20 mouse cellular contexts compared by ENCODE assay signal in the genomic region with DNA sequence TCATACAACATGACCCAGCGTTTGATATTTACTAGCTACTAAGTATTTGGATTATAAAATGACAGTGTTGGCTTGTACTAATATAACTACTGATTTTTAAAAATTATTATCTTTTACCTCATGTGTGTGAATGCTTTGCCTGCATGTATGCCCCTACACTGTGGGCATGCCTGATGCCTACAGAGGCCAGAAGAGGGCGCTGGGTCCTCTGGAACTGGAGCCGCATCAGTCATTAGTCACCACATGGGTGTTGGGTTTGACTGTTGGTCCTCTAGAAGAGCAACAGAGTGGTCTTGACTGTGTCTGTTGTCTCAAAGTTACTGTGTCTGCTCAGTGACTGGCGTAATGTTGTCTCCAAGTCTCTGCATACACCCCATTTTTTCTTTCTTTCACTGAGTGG. TPM values are rescaled to one million over a fixed set of nuclear protein-coding genes. Genes with fewer than 3 reads are reported as not detected.
DNase-seq lines count a peak whose midpoint lies in the region; ATAC-seq and TF ChIP-seq lines count a peak whose summit lies in the region.
"Had no signal": no experiment of that assay in that cellular context is flagged by ENCODE, and none has a peak within 500 bp of the region (broad histone marks: within the 10 kb centered on the region; RNA-seq: fewer than 3 reads in every experiment).

No protein-coding gene starts in this region.

- DNase-seq in hindbrain, postnatal 0 days (ENCODE audit: low spot score), result no peak
- no peak for DNase-seq in midbrain, postnatal 0 days (ENCODE audit: low spot score)
- DNase-seq in frontal cortex, postnatal 25 days (ENCODE audit: low spot score in 2 of 2), result no peak
- DNase-seq: cerebellum, adult 11 months; gastrocnemius, postnatal 10 days; heart, adult 18-20 months; lung, adult 18-20 months; lung, postnatal 36 days had no signal

- no peak overlapping the region for H3K27ac ChIP-seq in hindbrain, postnatal 0 days
- H3K27ac ChIP-seq in hindbrain, embryonic 12.5 days, result no peak overlapping the region
- no peak overlapping the region for H3K27ac ChIP-seq in midbrain, postnatal 0 days (ENCODE audit: low read depth, low read length)
- H3K27ac ChIP-seq in midbrain, embryonic 16.5 days (ENCODE audit: low read length), result no peak overlapping the region
- no peak overlapping the region for H3K27ac ChIP-seq in ES-Bruce4 (ENCODE audit: insufficient read depth, low read length)
- no peak overlapping the region for H3K27ac ChIP-seq in cortical plate, adult 2 months (ENCODE audit: insufficient read depth, low read length)
- H3K27ac ChIP-seq: embryonic facial prominence, embryonic 13.5 days; heart, embryonic 15.5 days; limb, embryonic 13.5 days; midbrain, embryonic 10.5 days had no signal

- no peak for ATAC-seq in hindbrain, postnatal 0 days
- no peak for ATAC-seq in hindbrain, embryonic 12.5 days (ENCODE audit: low FRiP score)
- no peak for ATAC-seq in midbrain, postnatal 0 days (ENCODE audit: low FRiP score)
- ATAC-seq in midbrain, embryonic 16.5 days, result no peak
- ATAC-seq: Patski had no signal

- H3K4me3 ChIP-seq in hindbrain, postnatal 0 days (ENCODE audit: low read length), result no peak overlapping the region
- H3K4me3 ChIP-seq in hindbrain, embryonic 12.5 days, result no peak overlapping the region
- no peak overlapping the region for H3K4me3 ChIP-seq in midbrain, postnatal 0 days (ENCODE audit: low read depth, low read length)
- H3K4me3 ChIP-seq in midbrain, embryonic 16.5 days (ENCODE audit: low read depth, low read length), result no peak overlapping the region
- no peak overlapping the region for H3K4me3 ChIP-seq in ES-Bruce4 (ENCODE audit: low read depth, low read length)
- no peak overlapping the region for H3K4me3 ChIP-seq in cortical plate, adult 2 months (ENCODE audit: insufficient read depth, low read length)
- H3K4me3 ChIP-seq: embryonic facial prominence, embryonic 13.5 days; heart, embryonic 15.5 days; limb, embryonic 13.5 days; midbrain, embryonic 10.5 days had no signal

- TF ChIP-seq POLR2A in ES-Bruce4 (IDR thresholded peaks at IDR 0.05; ENCODE audit: insufficient read depth, low read length), result no peak
- TF ChIP-seq POLR2A in cortical plate, adult 2 months (IDR thresholded peaks at IDR 0.05; ENCODE audit: extremely low read depth, insufficient read depth, low read length), result no peak

- no peaks in the 10 kb centered on the region for H3K9me3 ChIP-seq in hindbrain, postnatal 0 days (ENCODE audit: low read length)
- no peaks in the 10 kb centered on the region for H3K9me3 ChIP-seq in hindbrain, embryonic 12.5 days (replicated peaks)
- H3K9me3 ChIP-seq in midbrain, postnatal 0 days (ENCODE audit: low read length), result no peaks in the 10 kb centered on the region
- no peaks in the 10 kb centered on the region for H3K9me3 ChIP-seq in midbrain, embryonic 16.5 days (replicated peaks; ENCODE audit: control insufficient read depth, low read length, poor library complexity, severe bottlenecking)
- H3K9me3 ChIP-seq in ES-Bruce4 (replicated peaks; ENCODE audit: control insufficient read depth, insufficient read depth, low read length, poor library complexity, severe bottlenecking), result no peaks in the 10 kb centered on the region
- H3K9me3 ChIP-seq: embryonic facial prominence, embryonic 13.5 days; heart, embryonic 15.5 days; limb, embryonic 13.5 days; midbrain, embryonic 10.5 days had no signal

- no peak overlapping the region for H3K9ac ChIP-seq in hindbrain, postnatal 0 days (replicated peaks; ENCODE audit: low read length)
- no peak overlapping the region for H3K9ac ChIP-seq in hindbrain, embryonic 12.5 days
- no peak overlapping the region for H3K9ac ChIP-seq in midbrain, postnatal 0 days (replicated peaks; ENCODE audit: low read length, poor library complexity, severe bottlenecking)
- H3K9ac ChIP-seq in midbrain, embryonic 16.5 days (ENCODE audit: low read depth, low read length), result no peak overlapping the region
- no peak overlapping the region for H3K9ac ChIP-seq in ES-Bruce4 (ENCODE audit: low read depth, poor library complexity, severe bottlenecking)
- H3K9ac ChIP-seq: embryonic facial prominence, embryonic 13.5 days; heart, embryonic 15.5 days; limb, embryonic 13.5 days had no signal

- TF ChIP-seq EP300 in ES-Bruce4 (IDR thresholded peaks at IDR 0.05; ENCODE audit: insufficient read depth, low read depth, low read length), result no peak

- peak; percentile 58 for TF ChIP-seq CTCF in hindbrain, postnatal 0 days (IDR thresholded peaks at IDR 0.05; ENCODE audit: low read depth)
- peak; percentile 48; the same call in 1 of the 2 replicates for TF ChIP-seq CTCF in midbrain, postnatal 0 days (IDR thresholded peaks at IDR 0.05)
- peak; percentile 81 for TF ChIP-seq CTCF in ES-Bruce4 (IDR thresholded peaks at IDR 0.05; ENCODE audit: low read depth, low read length)
- peak; percentile 42 for TF ChIP-seq CTCF in cortical plate, adult 2 months (IDR thresholded peaks at IDR 0.05; ENCODE audit: extremely low read depth, insufficient read depth, low read length)

- no peak overlapping the region for H3K4me2 ChIP-seq in hindbrain, postnatal 0 days (ENCODE audit: low read depth, low read length)
- no peak overlapping the region for H3K4me2 ChIP-seq in hindbrain, embryonic 12.5 days (replicated peaks)
- no peak overlapping the region for H3K4me2 ChIP-seq in midbrain, postnatal 0 days (ENCODE audit: low read depth, low read length, poor library complexity, severe bottlenecking)
- H3K4me2 ChIP-seq in midbrain, embryonic 16.5 days (ENCODE audit: low read length), result no peak overlapping the region
- H3K4me2 ChIP-seq: embryonic facial prominence, embryonic 13.5 days; heart, embryonic 15.5 days; limb, embryonic 13.5 days had no signal

- H3K36me3 ChIP-seq in hindbrain, postnatal 0 days (ENCODE audit: insufficient read depth, low read length), result no peaks in the 10 kb centered on the region
- H3K36me3 ChIP-seq in hindbrain, embryonic 12.5 days, result no peaks in the 10 kb centered on the region
- no peaks in the 10 kb centered on the region for H3K36me3 ChIP-seq in midbrain, postnatal 0 days (ENCODE audit: insufficient read depth, low read length)
- H3K36me3 ChIP-seq in midbrain, embryonic 16.5 days (ENCODE audit: control insufficient read depth, insufficient read depth, low read length), result no peaks in the 10 kb centered on the region
- no peaks in the 10 kb centered on the region for H3K36me3 ChIP-seq in ES-Bruce4 (ENCODE audit: control insufficient read depth, insufficient read depth, low read length, poor library complexity, severe bottlenecking)
- H3K36me3 ChIP-seq: embryonic facial prominence, embryonic 13.5 days; heart, embryonic 15.5 days; limb, embryonic 13.5 days; midbrain, embryonic 10.5 days had no signal

- no peaks in the 10 kb centered on the region; the same call in 1 of the 2 replicates for H3K4me1 ChIP-seq in hindbrain, postnatal 0 days (ENCODE audit: insufficient read depth, low read length)
- H3K4me1 ChIP-seq in hindbrain, embryonic 12.5 days, result peaks cover 10% of the 10 kb centered on the region; the same call in 1 of the 2 replicates
- H3K4me1 ChIP-seq in midbrain, postnatal 0 days (ENCODE audit: insufficient read depth, low read length), result no peaks in the 10 kb centered on the region
- no peaks in the 10 kb centered on the region for H3K4me1 ChIP-seq in midbrain, embryonic 16.5 days (ENCODE audit: control insufficient read depth, insufficient read depth, low read length)
- no peaks in the 10 kb centered on the region for H3K4me1 ChIP-seq in ES-Bruce4 (ENCODE audit: control insufficient read depth, insufficient read depth, low read length)
- H3K4me1 ChIP-seq in cortical plate, adult 2 months (ENCODE audit: control insufficient read depth, insufficient read depth, low read length), result no peaks in the 10 kb centered on the region
- H3K4me1 ChIP-seq: embryonic facial prominence, embryonic 13.5 days; heart, embryonic 15.5 days; limb, embryonic 13.5 days had no signal

- WGBS in hindbrain, postnatal 0 days, result 43% methylated on average over 4 of the region's 4 CpGs
- WGBS in hindbrain, embryonic 12.5 days, result 40% methylated on average over 4 of the region's 4 CpGs
- 46% methylated on average over 4 of the region's 4 CpGs for WGBS in midbrain, postnatal 0 days
- WGBS in midbrain, embryonic 16.5 days, result 34% methylated on average over 4 of the region's 4 CpGs

- no peaks in the 10 kb centered on the region for H3K27me3 ChIP-seq in hindbrain, postnatal 0 days (ENCODE audit: insufficient read depth, low read length)
- peaks cover 18% of the 10 kb centered on the region for H3K27me3 ChIP-seq in hindbrain, embryonic 12.5 days
- no peaks in the 10 kb centered on the region for H3K27me3 ChIP-seq in midbrain, postnatal 0 days (ENCODE audit: insufficient read depth, low read length)
- H3K27me3 ChIP-seq in midbrain, embryonic 16.5 days (ENCODE audit: control insufficient read depth, insufficient read depth, low read depth, low read length), result no peaks in the 10 kb centered on the region; the same call in 1 of the 2 replicates
- no peaks in the 10 kb centered on the region for H3K27me3 ChIP-seq in ES-Bruce4 (ENCODE audit: control insufficient read depth, insufficient read depth, low read length, poor library complexity, severe bottlenecking)
- H3K27me3 ChIP-seq: embryonic facial prominence, embryonic 13.5 days had no signal

RNA-seq across cellular contexts. Expression of gene Cdhr2, which starts 13.1 kb away (rescaled TPM):
- 0.22 and 0.37 TPM in 2 replicates for total RNA-seq in hindbrain, postnatal 0 days (2014; rRNA removed)
- 0.35 and 0.41 TPM in 2 replicates for polyA plus RNA-seq in hindbrain, postnatal 0 days (2015; fragmentation: Nextera tagmentation; extraction: Ambion mirVana)
- not detected in 2 replicates for polyA plus RNA-seq in hindbrain, embryonic 12.5 days (2016; fragmentation: Nextera tagmentation; extraction: Ambion mirVana)
- total RNA-seq in midbrain, postnatal 0 days (2014; rRNA removed), result 0.33 and 0.52 TPM in 2 replicates
- polyA plus RNA-seq in midbrain, postnatal 0 days (2015; fragmentation: Nextera tagmentation; extraction: Ambion mirVana), result 0.65 and 0.84 TPM in 2 replicates
- 0.22 and 0.36 TPM in 2 replicates for polyA plus RNA-seq in midbrain, embryonic 16.5 days (2015; fragmentation: Nextera tagmentation; extraction: Ambion mirVana)
- polyA plus RNA-seq in ES-Bruce4 (2011; ENCODE audit: insufficient read depth, insufficient read length, low read depth, missing spikeins), result not detected in 2 replicates
- polyA plus RNA-seq in cortical plate, adult 2 months (2012; rRNA removed), result 0.25 and 0.29 TPM in 2 replicates
- total RNA-seq: common myeloid progenitor, adult 5-6 weeks; heart, adult 18-20 months; hematopoietic stem cell, adult 5-6 weeks had no signal
- polyA plus RNA-seq: embryonic facial prominence, embryonic 13.5 days; midbrain, embryonic 10.5 days; Patski had no signal

RNA-seq across cellular contexts. Expression of gene Rnf44, which starts 20.7 kb away (rescaled TPM):
- 73.1 and 74.8 TPM in 2 replicates for total RNA-seq in hindbrain, postnatal 0 days (2014; rRNA removed)
- polyA plus RNA-seq in hindbrain, postnatal 0 days (2015; fragmentation: Nextera tagmentation; extraction: Ambion mirVana), result 48.8 and 60.1 TPM in 2 replicates
- polyA plus RNA-seq in hindbrain, embryonic 12.5 days (2016; fragmentation: Nextera tagmentation; extraction: Ambion mirVana), result 95.6 and 98.0 TPM in 2 replicates
- 67.6 and 71.2 TPM in 2 replicates for total RNA-seq in midbrain, postnatal 0 days (2014; rRNA removed)
- polyA plus RNA-seq in midbrain, postnatal 0 days (2015; fragmentation: Nextera tagmentation; extraction: Ambion mirVana), result 51.7 and 52.0 TPM in 2 replicates
- polyA plus RNA-seq in midbrain, embryonic 16.5 days (2015; fragmentation: Nextera tagmentation; extraction: Ambion mirVana), result 65.3 and 67.2 TPM in 2 replicates
- 153 and 171 TPM in 2 replicates for polyA plus RNA-seq in ES-Bruce4 (2011; ENCODE audit: insufficient read depth, insufficient read length, low read depth, missing spikeins)
- 129 and 131 TPM in 2 replicates for polyA plus RNA-seq in cortical plate, adult 2 months (2012; rRNA removed)

RNA-seq across cellular contexts. Expression of gene Gprin1, which starts 35.3 kb away (rescaled TPM):
- 146 and 153 TPM in 2 replicates for total RNA-seq in hindbrain, postnatal 0 days (2014; rRNA removed)
- polyA plus RNA-seq in hindbrain, postnatal 0 days (2015; fragmentation: Nextera tagmentation; extraction: Ambion mirVana), result 18.3 and 19.9 TPM in 2 replicates
- 26.0 and 30.7 TPM in 2 replicates for polyA plus RNA-seq in hindbrain, embryonic 12.5 days (2016; fragmentation: Nextera tagmentation; extraction: Ambion mirVana)
- 167 and 170 TPM in 2 replicates for total RNA-seq in midbrain, postnatal 0 days (2014; rRNA removed)
- polyA plus RNA-seq in midbrain, postnatal 0 days (2015; fragmentation: Nextera tagmentation; extraction: Ambion mirVana), result 21.7 and 23.0 TPM in 2 replicates
- 5.5 and 6.6 TPM in 2 replicates for polyA plus RNA-seq in midbrain, embryonic 16.5 days (2015; fragmentation: Nextera tagmentation; extraction: Ambion mirVana)
- polyA plus RNA-seq in ES-Bruce4 (2011; ENCODE audit: insufficient read depth, insufficient read length, low read depth, missing spikeins), result not detected in 2 replicates
- 57.2 and 62.1 TPM in 2 replicates for polyA plus RNA-seq in cortical plate, adult 2 months (2012; rRNA removed)
- total RNA-seq: common myeloid progenitor, adult 5-6 weeks; heart, adult 18-20 months; hematopoietic stem cell, adult 5-6 weeks had no signal

RNA-seq across cellular contexts. Expression of gene Sncb, which starts 52.0 kb away (rescaled TPM):
- 96.8 and 111 TPM in 2 replicates for total RNA-seq in hindbrain, postnatal 0 days (2014; rRNA removed)
- 202 and 222 TPM in 2 replicates for polyA plus RNA-seq in hindbrain, postnatal 0 days (2015; fragmentation: Nextera tagmentation; extraction: Ambion mirVana)
- polyA plus RNA-seq in hindbrain, embryonic 12.5 days (2016; fragmentation: Nextera tagmentation; extraction: Ambion mirVana), result 2.5 and 2.9 TPM in 2 replicates
- total RNA-seq in midbrain, postnatal 0 days (2014; rRNA removed), result 84.6 and 90.6 TPM in 2 replicates
- 213 and 233 TPM in 2 replicates for polyA plus RNA-seq in midbrain, postnatal 0 days (2015; fragmentation: Nextera tagmentation; extraction: Ambion mirVana)
- 68.2 and 97.6 TPM in 2 replicates for polyA plus RNA-seq in midbrain, embryonic 16.5 days (2015; fragmentation: Nextera tagmentation; extraction: Ambion mirVana)
- 2.7 and 2.8 TPM in 2 replicates for polyA plus RNA-seq in ES-Bruce4 (2011; ENCODE audit: insufficient read depth, insufficient read length, low read depth, missing spikeins)
- polyA plus RNA-seq in cortical plate, adult 2 months (2012; rRNA removed), result 734 and 773 TPM in 2 replicates
- total RNA-seq: common myeloid progenitor, adult 5-6 weeks; heart, adult 18-20 months; hematopoietic stem cell, adult 5-6 weeks had no signal
- polyA plus RNA-seq: heart, embryonic 15.5 days; kidney, embryonic 14.5 days; limb, embryonic 13.5 days; Patski had no signal
